Mouse (Mus musculus) G1E-ER4 (cell line): ENCODE data around the gene Nmd3. TPM values are rescaled to one million over a fixed set of nuclear protein-coding genes. Genes with fewer than 3 reads are reported as not detected.

Experiments used
- GATA1 ChIP-seq: IDR thresholded peaks from one replicate; pipeline ENCODE4 v1.8.0; 2012; ENCODE audit warnings: low read length, inconsistent platforms
- polyA plus RNA-seq: library from polyadenylated mRNA; stranded (reverse); fragments of >175 nt; gene quantifications from 2 replicates; pipeline ENCODE4 v1.2.3, GENCODE M21; 2012

Nmd3 gene
- polyA plus RNA-seq, 1 experiment: 102 TPM

DNA sequence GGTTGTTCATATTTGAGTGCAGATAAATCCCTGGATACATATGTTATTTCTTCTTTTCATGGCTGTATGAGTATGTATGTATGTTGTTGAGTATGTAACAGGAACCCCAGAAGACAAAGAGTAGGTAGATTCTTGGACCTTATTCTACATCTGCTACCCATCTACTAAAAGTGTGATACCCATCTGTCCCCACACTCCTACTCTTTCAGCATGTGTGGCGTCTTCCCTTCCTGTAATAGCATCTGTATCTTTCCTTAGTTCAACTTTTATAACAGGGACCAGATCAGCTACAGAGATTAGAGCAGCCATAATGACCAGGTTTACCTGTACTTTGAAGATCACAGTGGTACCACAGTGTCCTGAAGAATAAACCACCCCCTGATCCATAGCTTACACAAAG lies 81.4 kb downstream of the Nmd3 start:
- no peak for TF ChIP-seq GATA1

Other genes starting within 250 kb of the Nmd3 start
- not detected in 2 replicates for gene B3galnt1, start 123.0 kb upstream of the Nmd3 start, polyA plus RNA-seq
- not detected in 2 replicates for gene Sptssb, start 138.0 kb downstream of the Nmd3 start, polyA plus RNA-seq